Mouse (Mus musculus) sigmoid colon, adult 10 weeks (tissue): ENCODE results near the gene Clps. TPM values are rescaled to one million over a fixed set of nuclear protein-coding genes. Genes with fewer than 3 reads are reported as not detected.

Experiments
- polyA plus RNA-seq: library from polyadenylated mRNA; stranded (reverse); fragments of 350-450 nt; fragmentation: Illumina TruSeq; extraction: RNeasy Lipid Tissue Mini Kit (QIAGEN cat#74804); gene quantifications from one replicate; pipeline ENCODE4 v1.2.3, GENCODE M21; 2014; ENCODE audit warnings: low read depth, low replicate concordance

Clps gene
- polyA plus RNA-seq, result 4.1 TPM

DNA sequence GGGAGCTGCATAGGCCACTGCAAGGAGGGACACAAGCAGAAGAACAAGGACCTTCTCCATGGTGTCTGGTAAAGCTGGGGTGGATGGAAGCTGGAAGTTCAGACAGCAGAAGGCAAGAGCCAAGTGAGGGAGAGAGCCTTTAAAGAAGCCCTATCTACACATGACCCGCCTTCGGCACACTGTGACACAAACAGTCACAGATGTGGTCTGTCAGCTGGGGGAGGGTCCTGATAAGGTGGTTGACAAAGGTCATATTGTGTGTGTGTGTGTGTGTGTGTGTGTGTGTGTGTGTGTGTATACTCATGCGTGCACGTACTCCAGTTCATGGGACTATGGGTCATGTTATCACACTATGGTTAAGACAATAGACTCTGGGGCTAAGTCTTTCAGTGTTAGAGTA is at the start of gene Clps:
TSS of gene Clps (minus strand) at position 169 of the 400 bp plus-strand sequence.

DNA sequence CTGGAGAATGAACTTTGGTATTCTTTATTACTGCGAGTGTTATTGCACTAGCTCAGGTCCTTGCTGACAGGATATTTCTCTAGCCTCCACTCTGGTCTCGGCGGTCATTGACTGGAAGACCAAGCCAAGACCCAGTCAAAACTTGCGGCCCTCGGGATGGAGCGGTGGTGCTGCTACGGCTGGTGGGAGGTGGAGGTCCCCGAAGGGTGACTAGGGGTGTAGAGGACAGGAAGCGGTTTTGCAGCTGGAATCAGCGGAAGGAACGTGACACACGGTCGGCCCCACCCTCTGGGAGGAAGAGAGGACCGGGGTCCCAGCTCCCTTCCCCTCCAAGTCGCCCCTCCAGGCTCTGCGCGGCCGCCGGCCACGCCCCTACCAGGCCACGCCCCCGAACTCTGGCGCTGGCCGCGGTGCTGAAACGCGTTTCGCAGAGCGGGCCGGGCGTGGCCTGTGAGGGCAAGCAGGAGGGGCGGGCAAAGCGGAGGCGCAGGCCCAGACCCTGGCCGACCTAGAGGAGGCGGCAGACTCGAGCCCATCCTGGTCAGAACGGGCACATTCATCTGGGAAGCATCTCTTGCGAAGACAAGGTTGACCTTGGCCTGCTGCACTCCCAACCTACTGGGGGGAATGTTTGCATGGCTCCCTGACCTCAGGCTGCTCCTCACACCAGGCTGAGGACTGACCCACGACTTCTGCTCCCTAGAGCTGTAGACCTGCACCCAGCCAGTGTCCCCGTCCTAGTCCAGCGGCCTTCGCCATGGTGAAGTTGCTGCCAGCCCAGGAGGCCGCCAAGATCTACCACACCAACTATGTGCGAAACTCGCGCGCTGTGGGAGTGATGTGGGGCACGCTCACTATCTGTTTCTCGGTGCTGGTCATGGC is 14.9 kb upstream of the Clps start, which contains the start of gene Lhfpl5:
TSS of gene Lhfpl5 (plus strand) at position 398 of the 882 bp plus-strand sequence.

GRCm38 (mm10) chr17:28549111-28549510 is 11.5 kb downstream of the Clps start, which contains the start of gene Clpsl2:
Gene Clpsl2, plus strand, starts transcription at chr17:28549411.

DNA sequence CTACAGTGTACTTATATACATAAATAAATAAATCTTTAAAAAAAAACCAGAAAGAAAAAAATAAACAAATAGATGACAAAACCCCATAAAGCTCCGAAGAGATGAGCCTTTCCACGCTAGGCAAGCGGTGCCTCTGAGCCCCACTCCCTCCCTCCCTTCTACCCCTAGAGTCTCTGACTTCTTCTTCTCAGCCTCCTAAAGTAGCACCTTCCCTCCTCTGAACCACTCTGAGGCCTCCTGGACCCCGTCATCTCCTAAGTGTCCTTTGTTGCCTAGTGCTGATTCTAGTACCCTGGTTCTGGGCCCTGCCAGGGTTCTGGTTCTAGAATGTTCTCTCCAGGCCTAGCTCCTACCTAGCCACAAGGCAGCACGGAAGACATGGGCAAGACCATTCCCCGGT is 30.1 kb downstream of the Clps start, which contains the start of gene Armc12:
TSS of gene Armc12 (plus strand) at position 301 of the 400 bp plus-strand sequence.

DNA sequence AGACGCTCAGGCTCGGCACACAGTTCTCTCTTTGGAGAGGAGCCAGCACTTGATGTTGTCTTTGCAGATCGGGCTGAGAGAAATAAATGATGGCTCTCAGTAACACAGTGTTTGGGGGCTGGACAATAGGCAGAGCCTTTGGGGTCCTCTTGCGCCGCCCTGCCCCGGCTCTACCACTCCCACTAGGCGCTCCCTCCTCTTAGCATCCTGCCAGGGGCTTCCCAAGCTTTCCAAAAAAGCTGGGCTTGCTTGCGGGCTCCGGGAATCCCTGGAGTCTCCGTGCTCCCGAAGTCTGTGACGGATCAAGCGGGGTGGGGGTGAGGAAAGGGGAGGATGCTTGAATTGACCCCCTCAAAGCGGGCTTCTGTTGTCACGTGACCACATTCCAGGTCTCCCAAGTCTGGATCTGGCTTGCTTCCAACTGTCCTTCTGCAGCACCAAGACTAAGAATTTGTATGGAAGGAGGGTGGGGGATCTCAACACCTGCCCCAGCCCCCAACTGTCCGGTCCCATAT is 43.1 kb downstream of the Clps start, which contains the start of gene Fkbp5:
TSS of gene Fkbp5 (minus strand) at position 87 of the 515 bp plus-strand sequence.

Other genes with a start within 250 kb of the Clps start
- not detected for gene Fance, start 247.2 kb downstream of the Clps start, polyA plus RNA-seq
- gene Rpl10a, start 232.3 kb downstream of the Clps start, polyA plus RNA-seq, result 170 TPM
- 1.2 TPM for gene Tead3, start 209.9 kb downstream of the Clps start, polyA plus RNA-seq
- not detected for gene Tulp1, start 195.5 kb downstream of the Clps start, polyA plus RNA-seq
- 68.1 TPM for gene Fkbp5, start 43.2 kb downstream of the Clps start, polyA plus RNA-seq
- not detected for gene Armc12, start 30.0 kb downstream of the Clps start, polyA plus RNA-seq
- not detected for gene Clpsl2, start 11.4 kb downstream of the Clps start, polyA plus RNA-seq
- not detected for gene Lhfpl5, start 14.9 kb upstream of the Clps start, polyA plus RNA-seq
- 151 TPM for gene Srpk1, start 61.9 kb upstream of the Clps start, polyA plus RNA-seq
- not detected for gene Slc26a8, start 129.5 kb upstream of the Clps start, polyA plus RNA-seq
- gene Mapk14, start 130.6 kb upstream of the Clps start, polyA plus RNA-seq, result 59.6 TPM
- gene AC170998.1, start 165.3 kb upstream of the Clps start, polyA plus RNA-seq, result 7.2 TPM
- 8.5 TPM for gene Mapk13, start 208.5 kb upstream of the Clps start, polyA plus RNA-seq
- gene Brpf3, start 240.3 kb upstream of the Clps start, polyA plus RNA-seq, result 65.9 TPM